Mouse (Mus musculus) bone marrow macrophage, adult 2 months (primary cell): ENCODE data around the gene Gm36245. TPM values are rescaled to one million over a fixed set of nuclear protein-coding genes. Genes with fewer than 3 reads are reported as not detected.
"Not testable (repeated sequence)": the region's sequence is repeated elsewhere in the genome, so short reads cannot be mapped to it uniquely, and the experiment has no call there.

Source experiments
- H3K27ac ChIP-seq: 2 replicates; pipeline ENCODE4 v1.5.1; 2012; ENCODE audit warnings: low read depth, low read length; ENCODE audit not compliant: insufficient read depth
- H3K4me1 ChIP-seq: 2 replicates; pipeline ENCODE4 v1.6.1; 2012; ENCODE audit warnings: low read length; ENCODE audit not compliant: control insufficient read depth, insufficient read depth
- H3K4me3 ChIP-seq: 2 replicates; pipeline ENCODE4 v1.5.1; 2012; ENCODE audit warnings: mild to moderate bottlenecking, low read length, moderate library complexity; ENCODE audit not compliant: insufficient read depth
- CTCF ChIP-seq: IDR thresholded peaks from 2 replicates; pipeline ENCODE4 v1.5.1; 2012; ENCODE audit warnings: low read depth, mild to moderate bottlenecking, low read length, moderate library complexity
- POLR2A ChIP-seq: IDR thresholded peaks from 2 replicates; pipeline ENCODE4 v1.6.1; 2012; ENCODE audit warnings: mild to moderate bottlenecking, low read depth, low read length, borderline replicate concordance
- polyA plus RNA-seq: library from polyadenylated mRNA; stranded (reverse); fragments of >200 nt; gene quantifications from 2 replicates; pipeline ENCODE4 v1.2.4, GENCODE M21; 2012; ENCODE audit not compliant: missing spikeins, insufficient read depth, insufficient read length

The Gm36245 gene
- polyA plus RNA-seq, 1 experiment: not detected

GRCm38 (mm10) chr15:77598429-77598828, 629 bp upstream of the Gm36245 start:
- H3K4me1 ChIP-seq: no peaks in the 10 kb centered on the region; the same call in 1 of the 2 replicates
- no peak overlapping the region for H3K4me3 ChIP-seq
- H3K27ac ChIP-seq: no peak overlapping the region
- TF ChIP-seq POLR2A (no peak), CTCF (no peak)

- Histone ChIP-seq H3K27ac (no peak overlapping the region), H3K4me3 (no peak overlapping the region), H3K4me1 (no peaks in the 10 kb centered on the region)
- TF ChIP-seq POLR2A (no peak), CTCF (no peak)
Measured at GRCm38 (mm10) chr15:77606069-77606468, 7.0 kb downstream of the Gm36245 start.

- Histone ChIP-seq H3K27ac (no peak overlapping the region), H3K4me1 (peaks cover 7% of the 10 kb centered on the region), H3K4me3 (no peak overlapping the region)
- TF ChIP-seq POLR2A: no peak
- TF ChIP-seq CTCF: no peak
Measured at GRCm38 (mm10) chr15:77624710-77625109, 25.7 kb downstream of the Gm36245 start.

- not testable (repeated sequence) for H3K27ac ChIP-seq, H3K4me1 ChIP-seq, H3K4me3 ChIP-seq
Measured at GRCm38 (mm10) chr15:77626471-77626870, 27.4 kb downstream of the Gm36245 start.

- not testable (repeated sequence) for H3K4me3 ChIP-seq, H3K27ac ChIP-seq, H3K4me1 ChIP-seq
Measured at GRCm38 (mm10) chr15:77628647-77629046, 29.6 kb downstream of the Gm36245 start.

GRCm38 (mm10) chr15:77629822-77630221, 30.8 kb downstream of the Gm36245 start:
- H3K4me3 ChIP-seq, H3K27ac ChIP-seq, H3K4me1 ChIP-seq: not testable (repeated sequence)

- not testable (repeated sequence) for H3K27ac ChIP-seq, H3K4me3 ChIP-seq, H3K4me1 ChIP-seq
Measured at GRCm38 (mm10) chr15:77643176-77643575, 44.1 kb downstream of the Gm36245 start, which contains the start of gene Apol11b. TSS of gene Apol11b (minus strand) at chr15:77643286.

GRCm38 (mm10) chr15:77651143-77651542, 52.1 kb downstream of the Gm36245 start:
- not testable (repeated sequence) for H3K4me3 ChIP-seq, H3K27ac ChIP-seq, H3K4me1 ChIP-seq

Other genes starting within 250 kb of the Gm36245 start
- gene Apol7a, start 200.1 kb upstream of the Gm36245 start, polyA plus RNA-seq: not detected in 2 replicates
- not detected in 2 replicates for gene Apol9a, start 188.1 kb upstream of the Gm36245 start, polyA plus RNA-seq
- not detected in 2 replicates for gene Apol7b, start 151.8 kb upstream of the Gm36245 start, polyA plus RNA-seq
- gene Apol10a, start 122.2 kb upstream of the Gm36245 start, polyA plus RNA-seq: not detected in 2 replicates
- gene Apol11a, start 91.0 kb upstream of the Gm36245 start, polyA plus RNA-seq: not detected in 2 replicates
- gene Apol7c, start 65.9 kb upstream of the Gm36245 start, polyA plus RNA-seq: 0.60 and 0.71 TPM in 2 replicates
- not detected in 2 replicates for gene 1700025B11Rik, start 37.4 kb upstream of the Gm36245 start, polyA plus RNA-seq
- not detected in 2 replicates for gene Apol10b, start 3.1 kb upstream of the Gm36245 start, polyA plus RNA-seq
- not detected in 2 replicates for gene Apol11b, start 44.0 kb downstream of the Gm36245 start, polyA plus RNA-seq
- not detected in 2 replicates for gene Apol7e, start 99.6 kb downstream of the Gm36245 start, polyA plus RNA-seq
- 0.72 and 1.0 TPM in 2 replicates for gene Apol9b, start 129.8 kb downstream of the Gm36245 start, polyA plus RNA-seq
- gene Apol8, start 157.7 kb downstream of the Gm36245 start, polyA plus RNA-seq: not detected in 2 replicates
- gene Myh9, start 242.9 kb downstream of the Gm36245 start, polyA plus RNA-seq: 170 and 194 TPM in 2 replicates